Mouse (Mus musculus): ENCODE data around the gene Gpd1.

DNA sequence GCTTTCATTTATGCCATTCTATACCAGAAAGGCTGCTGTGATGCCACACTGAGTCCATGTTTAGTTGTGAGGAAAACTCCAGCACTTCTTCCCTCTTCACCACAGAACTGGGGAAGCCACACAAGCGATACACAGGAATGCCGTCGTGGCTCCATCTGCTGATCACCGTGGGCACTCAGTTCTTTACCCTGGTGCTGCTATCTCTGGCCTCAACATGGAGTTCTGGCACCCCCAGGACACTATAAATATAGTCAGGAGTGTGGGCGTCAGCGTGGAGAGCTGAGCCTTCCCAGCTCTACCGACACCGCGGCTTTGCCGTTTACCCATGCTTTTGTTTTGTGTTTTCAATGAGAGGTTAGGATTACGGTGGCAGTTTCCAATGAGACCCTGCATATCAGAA lies 19.4 kb downstream of the Gpd1 start:
- TF ChIP-seq EP300 (optimal IDR thresholded peaks at IDR 0.05) (no peak), CTCF (IDR thresholded peaks at IDR 0.05; ENCODE audit: low read depth) (no peak)
